Mouse (Mus musculus): ENCODE measurements around the gene Krtcap2. TPM values are rescaled to one million over a fixed set of nuclear protein-coding genes. Genes with fewer than 3 reads are reported as not detected.

Gene Krtcap2
- 309 and 321 TPM in 2 replicates for polyA plus RNA-seq (2015; fragmentation: Nextera tagmentation; extraction: Ambion mirVana)

DNA sequence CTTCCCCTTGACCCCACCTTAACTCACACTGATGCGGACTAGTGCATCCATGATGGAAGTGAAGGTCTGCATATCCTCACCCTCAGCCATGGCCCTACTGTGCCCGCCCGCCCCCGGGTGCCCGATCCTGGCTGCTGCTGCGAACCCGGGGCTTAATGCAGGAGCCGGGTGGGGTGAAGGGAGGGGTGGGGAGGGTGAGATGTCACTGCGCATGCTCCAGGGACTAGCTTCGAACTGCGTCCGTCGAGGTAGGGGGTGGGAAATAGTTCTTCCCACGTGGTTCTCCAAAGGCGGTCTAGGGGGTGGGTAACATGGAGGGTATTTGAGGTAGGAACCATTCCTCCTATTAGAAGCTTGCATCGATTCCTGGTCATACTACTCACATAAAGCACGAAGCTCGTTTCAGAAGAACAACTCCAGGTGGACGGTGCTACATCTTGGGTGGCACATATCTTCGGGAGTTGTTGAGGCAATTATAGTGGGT, at the start of gene Krtcap2:
Gene Krtcap2 (plus strand): TSS at position 279 of the 484 bp plus-strand sequence.
- peaks cover 58% of the 10 kb centered on the region for H3K4me1 ChIP-seq
- peak; percentile 22 for ATAC-seq (replicated peaks; ENCODE audit: low FRiP score)

DNA sequence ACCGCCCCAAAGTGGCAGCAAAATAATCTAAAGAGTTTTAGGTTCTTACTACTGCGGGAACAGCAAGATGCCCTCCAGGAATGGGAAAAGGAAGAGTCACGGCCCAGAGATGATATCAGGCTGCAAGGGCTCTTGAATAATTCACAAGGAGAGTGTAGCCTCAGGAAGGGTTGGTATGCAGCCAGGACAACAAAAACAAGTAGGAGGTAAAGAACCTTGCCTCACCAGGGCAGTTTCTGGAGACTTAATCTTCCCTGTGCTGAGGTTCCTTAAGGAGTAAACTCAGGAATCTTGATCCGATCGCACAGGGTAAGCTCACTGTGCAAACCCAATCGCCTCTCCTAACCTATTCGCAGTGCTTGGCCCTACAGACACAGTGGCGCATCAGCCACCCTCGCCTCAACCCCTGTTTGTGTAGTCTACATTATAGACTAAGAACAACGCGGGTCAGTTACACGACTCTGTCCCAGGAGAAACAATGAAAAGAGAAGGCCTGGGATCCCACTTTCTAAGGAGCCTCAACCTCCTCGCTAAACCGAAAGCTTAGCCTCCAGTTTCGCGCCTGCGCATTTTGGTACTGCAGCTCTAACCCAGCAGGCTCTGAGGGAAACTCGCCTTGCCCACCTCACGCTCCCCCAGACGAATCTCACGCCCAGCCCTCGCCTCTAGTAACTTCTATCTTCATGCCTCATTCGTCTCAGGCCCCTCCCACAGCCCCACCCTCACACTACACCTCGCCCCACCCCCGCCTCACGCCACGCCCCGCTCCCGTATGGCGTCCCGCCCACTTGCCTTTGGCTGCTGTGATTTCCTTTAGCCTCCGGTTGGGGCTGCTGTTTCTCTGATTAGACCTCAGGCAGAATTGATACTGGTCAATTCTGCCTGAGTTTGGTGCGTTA, 49.5 kb upstream of the Krtcap2 start:
- H3K4me1 ChIP-seq, result peaks cover 12% of the 10 kb centered on the region
- H3K4me3 ChIP-seq (replicated peaks), result peak overlapping the region; percentile 46
- H3K9me3 ChIP-seq (replicated peaks), result no peaks in the 10 kb centered on the region
- WGBS, result 9% methylated on average over 33 of the region's 33 CpGs
- H3K36me3 ChIP-seq, result no peaks in the 10 kb centered on the region
- H3K9ac ChIP-seq, result peak overlapping the region; percentile 57
- peak overlapping the region; percentile 62 for H3K4me2 ChIP-seq
- ATAC-seq (replicated peaks; ENCODE audit: low FRiP score), result peak; percentile 97
- H3K27me3 ChIP-seq, result no peaks in the 10 kb centered on the region
- peak overlapping the region; percentile 88 for H3K27ac ChIP-seq

More for the DNA sequence above, at the start of gene Krtcap2:
- H3K36me3 ChIP-seq, result peaks cover 27% of the 10 kb centered on the region
- peak within 1 kb of the TSS; percentile 72 for H3K4me3 ChIP-seq (replicated peaks)
- peak within 1 kb of the TSS; percentile 82 for H3K4me2 ChIP-seq
- H3K9ac ChIP-seq, result peak within 1 kb of the TSS; percentile 74
- H3K27ac ChIP-seq, result peak within 1 kb of the TSS; percentile 81
- no peaks in the 10 kb centered on the region for H3K9me3 ChIP-seq (replicated peaks)
- 0 out of 2 replicates have a peak, but pooled peaks cover 4% of the 10 kb centered on the region for H3K27me3 ChIP-seq
- 4% methylated on average over 20 of the region's 20 CpGs for WGBS

DNA sequence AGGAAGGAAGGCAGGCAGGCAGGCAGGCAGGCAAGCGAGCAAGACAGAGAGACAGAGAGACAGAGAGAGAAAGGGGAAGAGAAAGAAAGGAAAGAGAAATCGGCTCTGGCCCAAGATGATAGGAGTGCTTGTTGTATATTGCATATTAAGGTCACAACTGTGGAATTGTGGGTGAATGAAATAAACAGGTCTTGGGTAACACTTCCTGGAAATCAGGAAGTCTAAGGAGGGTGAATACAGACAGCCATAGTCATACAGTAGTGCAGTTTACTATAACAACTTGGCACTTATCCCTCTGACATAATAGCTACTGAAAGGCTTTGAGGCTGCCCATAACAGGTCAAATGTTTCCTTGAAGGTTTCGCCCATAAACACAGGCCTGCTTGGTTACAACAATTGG, 45.9 kb upstream of the Krtcap2 start:
- Histone ChIP-seq H3K4me1 (peaks cover 23% of the 10 kb centered on the region), H3K9ac (no peak overlapping the region), H3K27ac (no peak overlapping the region), H3K9me3 (replicated peaks) (no peaks in the 10 kb centered on the region), H3K27me3 (no peaks in the 10 kb centered on the region), H3K4me2 (no peak overlapping the region), H3K4me3 (replicated peaks) (no peak overlapping the region), H3K36me3 (0 out of 2 replicates have a peak, but pooled peaks cover 6% of the 10 kb centered on the region)
- WGBS, result 74% methylated on average over 3 of the region's 3 CpGs
- ATAC-seq (replicated peaks; ENCODE audit: low FRiP score), result no peak

DNA sequence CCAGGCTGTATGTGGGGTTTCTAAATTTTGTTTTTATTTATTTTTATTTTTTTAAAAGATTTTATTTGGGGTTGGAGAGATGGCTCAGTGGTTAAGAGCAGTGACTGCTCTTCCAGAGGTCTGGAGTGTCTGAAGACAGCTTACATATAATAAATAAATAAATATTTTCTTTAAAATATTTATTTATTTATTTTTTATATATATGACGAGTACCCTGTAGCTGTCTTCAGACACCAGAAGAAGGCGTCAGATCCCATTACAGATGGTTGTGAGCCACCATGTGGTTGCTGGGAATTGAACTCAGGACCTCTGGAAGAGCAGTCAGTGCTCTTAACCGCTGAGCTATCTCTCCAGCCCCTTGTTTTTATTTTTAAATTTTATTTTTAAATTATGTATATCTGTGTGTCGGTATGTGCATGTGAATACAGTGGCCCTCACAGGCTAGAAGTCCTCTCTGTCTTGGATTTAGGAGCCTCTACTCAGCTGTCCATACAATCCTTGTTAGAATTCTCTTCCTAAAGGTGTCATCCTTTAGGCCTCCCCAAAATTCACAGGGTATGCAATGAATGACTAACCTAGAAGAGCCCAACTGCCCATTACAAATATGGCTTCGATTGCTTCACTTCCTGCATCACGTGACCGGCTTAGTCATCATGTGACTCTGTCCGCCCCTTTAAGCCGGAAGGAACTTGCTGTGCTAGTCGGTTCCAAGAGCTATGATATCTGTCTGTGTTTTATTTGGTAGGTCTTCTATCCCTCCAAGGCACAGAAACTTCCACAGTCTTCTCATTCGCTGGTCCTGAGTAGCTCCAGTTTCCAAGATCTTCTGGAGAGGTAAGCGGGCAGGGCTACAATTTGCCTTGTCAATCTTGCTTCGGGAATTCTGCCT, 43.3 kb upstream of the Krtcap2 start, which contains the start of gene Gba:
Gene Gba (plus strand): TSS at position 676 of the 889 bp plus-strand sequence.
- Histone ChIP-seq H3K4me3 (replicated peaks) (peak within 1 kb of the TSS; percentile 51), H3K9me3 (replicated peaks) (no peaks in the 10 kb centered on the region), H3K4me2 (peak within 1 kb of the TSS; percentile 76), H3K4me1 (peaks cover 11% of the 10 kb centered on the region), H3K27ac (no peak within 1 kb of the TSS), H3K9ac (peak within 1 kb of the TSS; percentile 36), H3K36me3 (peaks cover 30% of the 10 kb centered on the region), H3K27me3 (no peaks in the 10 kb centered on the region)
- peak; percentile 76 for ATAC-seq (replicated peaks; ENCODE audit: low FRiP score)
- 25% methylated on average over 13 of the region's 13 CpGs for WGBS

DNA sequence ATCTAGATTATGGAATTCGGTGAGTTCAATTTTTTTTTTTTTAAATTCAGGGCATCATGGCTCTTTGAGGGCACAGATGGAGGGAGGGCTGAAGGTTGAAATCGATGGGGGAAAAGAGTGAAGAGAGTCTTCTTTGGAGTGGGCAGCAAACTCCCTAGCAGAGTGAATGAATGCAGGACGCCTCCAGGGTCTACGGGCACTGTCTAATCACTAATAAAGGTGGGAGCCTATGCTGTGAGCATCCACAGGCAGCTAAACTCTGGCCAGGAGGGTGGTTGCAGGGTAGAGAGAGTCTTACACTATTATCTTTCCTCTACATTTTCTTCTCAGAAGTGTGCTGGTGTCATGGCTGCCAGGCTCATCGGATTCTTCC, 42.6 kb upstream of the Krtcap2 start:
- 40% methylated on average over 5 of the region's 5 CpGs for WGBS
- ATAC-seq (replicated peaks; ENCODE audit: low FRiP score), result no peak
- H3K36me3 ChIP-seq, result peaks cover 36% of the 10 kb centered on the region

DNA sequence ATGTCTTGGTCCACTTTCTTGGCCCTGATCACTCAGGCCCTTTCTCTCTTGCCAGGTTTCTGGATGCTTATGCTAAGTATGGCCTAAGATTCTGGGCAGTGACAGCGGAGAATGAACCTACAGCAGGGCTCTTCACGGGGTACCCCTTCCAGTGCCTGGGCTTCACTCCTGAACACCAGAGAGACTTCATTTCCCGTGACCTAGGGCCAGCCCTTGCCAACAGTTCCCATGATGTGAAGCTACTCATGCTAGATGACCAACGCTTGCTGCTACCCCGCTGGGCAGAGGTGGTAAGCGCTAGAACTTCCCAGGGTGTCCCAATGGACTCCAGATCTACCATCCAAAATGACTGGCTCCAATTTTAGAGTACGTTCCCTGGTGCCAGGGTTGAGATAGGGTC, 39.7 kb upstream of the Krtcap2 start:
- Histone ChIP-seq H3K4me2 (no peak overlapping the region), H3K27me3 (no peaks in the 10 kb centered on the region), H3K4me3 (replicated peaks) (no peak overlapping the region), H3K9ac (no peak overlapping the region), H3K4me1 (peaks cover 25% of the 10 kb centered on the region), H3K36me3 (peaks cover 65% of the 10 kb centered on the region), H3K27ac (no peak overlapping the region), H3K9me3 (replicated peaks) (no peaks in the 10 kb centered on the region)
- no peak for ATAC-seq (replicated peaks; ENCODE audit: low FRiP score)
- 88% methylated on average over 7 of the region's 7 CpGs for WGBS

More for the DNA sequence above, 42.6 kb upstream of the Krtcap2 start:
- Histone ChIP-seq H3K27me3 (no peaks in the 10 kb centered on the region), H3K4me2 (peak overlapping the region; percentile 76), H3K4me3 (replicated peaks) (peak overlapping the region; percentile 51), H3K9ac (peak overlapping the region; percentile 36), H3K9me3 (replicated peaks) (no peaks in the 10 kb centered on the region), H3K27ac (no peak overlapping the region), H3K4me1 (peaks cover 11% of the 10 kb centered on the region)

DNA sequence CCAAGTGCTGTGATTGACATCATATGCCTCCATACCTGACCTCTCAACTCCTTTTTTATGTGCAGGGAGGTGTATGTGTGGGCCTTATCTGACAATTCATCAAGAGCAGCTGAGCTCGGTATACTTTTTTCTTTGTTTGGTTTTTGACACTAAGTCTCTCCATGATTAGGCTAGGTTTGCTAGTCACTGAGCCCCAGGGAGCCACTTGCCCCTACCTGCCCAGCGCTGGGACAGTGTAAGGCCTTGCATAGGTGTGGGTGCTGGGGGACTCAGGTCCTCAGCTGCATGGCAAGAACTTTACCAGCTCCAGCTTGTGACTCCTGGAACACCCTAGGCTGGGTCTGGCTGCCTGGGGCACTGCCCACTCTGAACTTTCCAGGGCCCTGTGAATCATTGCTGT, 39.1 kb upstream of the Krtcap2 start:
- H3K36me3 ChIP-seq, result peaks cover 71% of the 10 kb centered on the region
- WGBS, result 83% methylated on average over 2 of the region's 2 CpGs

DNA sequence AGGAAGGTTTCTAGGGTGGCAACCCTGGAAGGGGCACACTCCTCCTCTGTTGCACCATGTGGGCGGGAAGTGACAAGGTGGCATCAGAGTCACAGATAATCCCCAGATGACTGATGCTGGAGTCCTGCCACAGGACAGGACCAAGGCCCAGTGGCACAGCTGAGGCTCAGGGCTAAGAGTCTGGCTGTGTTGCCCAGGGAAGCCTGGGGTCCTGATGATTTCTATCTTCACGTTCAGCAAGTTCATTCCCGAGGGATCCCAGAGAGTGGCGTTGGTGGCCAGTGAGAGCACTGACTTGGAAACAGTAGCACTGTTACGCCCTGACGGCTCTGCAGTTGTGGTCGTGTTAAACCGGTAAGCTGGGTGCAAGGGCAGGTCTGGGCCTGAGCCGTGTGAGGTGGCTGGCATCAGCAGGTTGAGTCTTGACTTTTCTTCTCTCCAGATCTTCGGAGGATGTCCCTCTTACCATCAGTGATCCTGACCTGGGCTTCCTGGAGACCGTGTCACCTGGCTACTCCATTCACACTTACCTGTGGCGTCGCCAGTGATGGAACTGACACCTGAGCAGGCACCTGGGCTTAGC, 37.6 kb upstream of the Krtcap2 start:
- WGBS, result 87% methylated on average over 13 of the region's 13 CpGs
- no peak overlapping the region for H3K4me3 ChIP-seq (replicated peaks)

More for the DNA sequence above, 39.1 kb upstream of the Krtcap2 start:
- Histone ChIP-seq H3K4me1 (peaks cover 30% of the 10 kb centered on the region), H3K27ac (no peak overlapping the region), H3K9ac (no peak overlapping the region), H3K27me3 (no peaks in the 10 kb centered on the region), H3K9me3 (replicated peaks) (no peaks in the 10 kb centered on the region), H3K4me3 (replicated peaks) (no peak overlapping the region), H3K4me2 (no peak overlapping the region)
- no peak for ATAC-seq (replicated peaks; ENCODE audit: low FRiP score)

DNA sequence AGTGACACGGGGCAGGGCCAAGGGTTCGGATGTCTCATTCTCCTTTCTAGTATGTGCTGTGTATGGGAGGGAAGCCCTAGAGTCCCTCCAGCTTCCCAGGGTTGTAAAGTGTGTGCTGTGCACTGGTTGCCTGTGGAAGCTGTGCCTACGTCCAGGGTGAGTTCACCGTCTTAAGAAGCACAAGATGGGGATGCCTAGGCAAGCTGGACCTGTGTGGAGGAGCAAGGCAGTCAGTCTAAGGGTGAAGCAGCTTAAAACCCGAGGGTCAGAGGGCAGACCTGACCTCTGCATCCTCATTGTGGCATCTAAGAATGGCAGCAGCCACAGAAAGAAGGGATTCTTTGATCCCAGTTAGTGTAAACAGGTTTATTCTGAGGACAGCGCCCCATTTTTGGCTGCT, 37.0 kb upstream of the Krtcap2 start:
- Histone ChIP-seq H3K4me1 (peaks cover 32% of the 10 kb centered on the region), H3K4me2 (no peak overlapping the region)

More for the DNA sequence above, 37.6 kb upstream of the Krtcap2 start:
- H3K36me3 ChIP-seq, result peaks cover 71% of the 10 kb centered on the region
- no peaks in the 10 kb centered on the region for H3K9me3 ChIP-seq (replicated peaks)
- H3K27me3 ChIP-seq, result no peaks in the 10 kb centered on the region
- peaks cover 36% of the 10 kb centered on the region for H3K4me1 ChIP-seq
- no peak overlapping the region for H3K9ac ChIP-seq
- no peak overlapping the region for H3K27ac ChIP-seq
- ATAC-seq (replicated peaks; ENCODE audit: low FRiP score), result no peak
- H3K4me2 ChIP-seq, result no peak overlapping the region

DNA sequence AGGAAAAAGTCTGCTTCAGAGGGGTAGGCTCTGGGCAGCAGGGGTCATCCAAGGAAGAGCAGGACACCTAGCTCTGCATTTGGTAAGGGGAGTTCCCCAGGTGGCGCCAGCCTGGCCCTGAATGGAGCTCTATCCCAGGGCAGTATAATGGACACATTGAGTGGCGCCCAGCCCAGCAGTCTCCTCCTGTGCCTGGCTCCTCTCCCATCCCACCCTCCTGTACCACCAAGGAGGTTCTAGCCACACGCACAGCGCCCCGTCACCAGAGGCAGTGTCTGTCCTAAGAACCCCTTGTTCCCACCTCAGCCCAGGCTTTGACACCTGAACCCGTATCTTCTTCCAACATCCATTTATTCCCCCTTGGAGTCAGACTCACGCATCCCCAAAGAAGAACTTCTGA, 36.0 kb upstream of the Krtcap2 start:
- ATAC-seq (replicated peaks; ENCODE audit: low FRiP score), result no peak
- Histone ChIP-seq H3K27ac (peak overlapping the region; percentile 35; the same call in 1 of the 2 replicates), H3K4me1 (peaks cover 35% of the 10 kb centered on the region), H3K9me3 (replicated peaks) (no peaks in the 10 kb centered on the region), H3K4me2 (no peak overlapping the region), H3K9ac (no peak overlapping the region), H3K4me3 (replicated peaks) (no peak overlapping the region), H3K27me3 (no peaks in the 10 kb centered on the region), H3K36me3 (peaks cover 65% of the 10 kb centered on the region)
- 91% methylated on average over 7 of the region's 7 CpGs for WGBS

More for the DNA sequence above, 37.0 kb upstream of the Krtcap2 start:
- peaks cover 71% of the 10 kb centered on the region for H3K36me3 ChIP-seq
- no peak overlapping the region for H3K27ac ChIP-seq
- ATAC-seq (replicated peaks; ENCODE audit: low FRiP score), result no peak
- no peaks in the 10 kb centered on the region for H3K9me3 ChIP-seq (replicated peaks)
- WGBS, result 91% methylated on average over 6 of the region's 6 CpGs
- H3K9ac ChIP-seq, result no peak overlapping the region
- no peaks in the 10 kb centered on the region for H3K27me3 ChIP-seq
- H3K4me3 ChIP-seq (replicated peaks), result no peak overlapping the region

DNA sequence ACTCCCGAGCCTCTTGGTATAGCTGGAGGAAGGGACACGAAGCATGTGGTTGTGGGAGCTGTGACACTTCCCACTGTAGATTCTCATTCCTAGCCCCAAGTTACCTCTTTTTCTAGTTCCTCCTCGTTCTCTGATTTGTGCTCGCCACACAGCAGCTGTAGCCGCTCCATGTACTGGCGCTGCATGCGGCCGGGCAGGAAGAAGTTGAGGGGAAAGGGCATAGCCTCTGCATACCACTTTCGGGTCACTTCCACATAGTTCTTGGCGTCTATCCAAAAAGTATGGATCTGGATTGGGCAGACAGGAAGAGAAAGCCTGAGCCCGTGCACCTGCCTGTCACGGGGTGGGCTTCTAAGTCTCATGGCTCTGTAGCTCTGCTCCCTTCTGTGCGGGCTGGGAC, 35.6 kb upstream of the Krtcap2 start:
- 72% methylated on average over 13 of the region's 13 CpGs for WGBS

More for the DNA sequence above, 35.6 kb upstream of the Krtcap2 start:
- Histone ChIP-seq H3K4me2 (no peak overlapping the region), H3K27ac (peak overlapping the region; percentile 35; the same call in 1 of the 2 replicates), H3K36me3 (peaks cover 64% of the 10 kb centered on the region), H3K4me1 (peaks cover 39% of the 10 kb centered on the region), H3K27me3 (no peaks in the 10 kb centered on the region), H3K9me3 (replicated peaks) (no peaks in the 10 kb centered on the region), H3K4me3 (replicated peaks) (no peak overlapping the region), H3K9ac (no peak overlapping the region)
- ATAC-seq (replicated peaks; ENCODE audit: low FRiP score), result no peak

Data from kidney, embryonic 15.5 days (tissue).